Mouse (Mus musculus) 3134 (cell line): Measurements from ENCODE around the gene Ubc.
"Not testable (repeated sequence)": the region's sequence is repeated elsewhere in the genome, so short reads cannot be mapped to it uniquely, and the experiment has no call there.

ENCODE experiments used
- DNase-seq: peaks from one replicate; pipeline ENCODE4 v3.0.0-alpha.2; 2011; ENCODE audit warnings: low spot score; ENCODE audit not compliant: insufficient read length; ENCODE audit errors: extremely low read depth

The Ubc gene

DNA sequence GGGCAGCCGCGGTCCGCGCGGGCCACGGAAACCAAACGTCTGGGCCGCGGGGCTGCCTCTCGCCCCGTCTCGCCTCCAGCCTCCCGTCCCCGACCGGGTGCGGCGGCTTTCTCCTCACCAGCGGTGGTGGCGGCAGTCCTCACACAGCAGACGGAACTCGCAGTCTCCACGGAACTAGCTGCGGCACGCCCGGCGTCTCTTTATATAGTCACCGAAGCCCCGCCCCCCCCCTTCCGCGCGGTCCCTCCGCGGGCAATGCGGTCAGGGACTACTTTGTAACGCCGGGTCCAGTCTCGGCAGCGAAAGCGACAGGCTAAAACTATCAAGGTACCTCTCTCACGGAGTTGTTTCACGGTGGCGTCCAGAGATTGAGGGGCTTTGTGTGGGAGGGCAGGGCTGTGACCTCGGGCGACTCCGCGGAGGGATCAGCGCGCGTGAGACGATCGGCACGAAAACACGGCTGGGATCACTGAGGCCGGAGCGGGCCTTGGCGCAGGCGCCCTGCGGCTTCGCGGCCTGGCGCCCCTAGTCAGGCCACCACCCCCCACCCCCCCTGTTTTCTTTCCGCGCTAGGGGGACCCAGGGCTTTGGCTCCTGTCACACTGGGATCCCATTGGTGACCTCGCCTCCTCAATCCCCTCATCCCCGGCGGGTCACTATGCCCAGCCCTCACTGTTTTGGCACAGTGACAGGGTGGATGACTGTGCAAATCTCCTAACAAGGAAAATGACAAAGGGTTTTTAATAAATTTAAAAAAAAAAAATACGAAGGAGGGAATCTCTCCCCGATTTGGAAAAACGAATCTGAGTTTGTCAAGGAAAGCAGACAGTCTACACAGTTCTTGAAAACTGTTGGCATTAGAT lies at the start of gene Ubc:
Ubc (minus strand) TSS at position 624 of the 863 bp plus-strand sequence.
- peak; percentile 94 for DNase-seq

DNA sequence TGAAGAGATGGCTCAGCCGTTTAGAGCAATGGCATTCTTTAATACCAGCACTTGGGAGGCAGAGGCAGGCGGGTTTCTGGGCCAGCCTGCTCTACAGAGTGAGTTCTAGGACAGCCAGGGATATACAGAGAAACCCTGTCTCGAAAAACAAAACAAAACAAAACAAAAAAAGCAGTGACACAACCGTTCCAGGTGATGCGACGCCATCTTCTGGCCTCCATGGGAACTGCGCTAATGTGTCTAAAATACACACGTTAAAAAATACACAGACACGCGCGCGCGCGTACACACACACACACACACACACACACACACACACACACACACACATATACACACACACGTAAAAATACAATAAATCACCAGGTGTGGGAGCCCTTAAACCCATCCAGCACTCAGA lies 44.3 kb upstream of the Ubc start:
- DNase-seq: not testable (repeated sequence)

DNA sequence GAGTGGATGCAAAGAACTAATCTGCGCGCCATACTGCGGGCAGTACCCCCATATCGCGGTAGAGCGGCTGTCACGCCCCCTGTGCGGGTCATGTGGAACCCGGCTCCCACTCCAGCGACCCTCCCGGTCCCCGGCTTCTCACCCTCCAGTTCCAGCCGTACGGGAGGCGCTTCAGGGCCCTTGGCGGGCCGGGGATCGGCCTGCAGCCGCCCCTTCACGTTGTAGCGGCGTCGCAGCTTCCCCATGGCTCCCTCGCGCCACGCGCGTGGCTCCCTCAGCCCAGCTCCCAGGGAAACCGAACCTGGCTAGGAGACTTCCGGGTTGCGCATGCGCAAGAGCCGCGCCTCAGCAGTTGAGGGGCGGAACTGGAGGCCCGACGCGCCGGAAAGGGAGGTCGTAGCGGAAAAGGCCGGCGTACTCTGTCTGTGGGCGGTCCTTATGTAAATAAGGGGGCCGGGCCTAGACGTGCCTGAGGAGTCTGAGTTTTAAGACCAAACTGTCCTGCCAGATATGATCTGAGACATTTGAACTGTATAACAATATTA lies 43.9 kb upstream of the Ubc start, which contains the start of gene Dhx37:
Dhx37 (minus strand) TSS at position 329 of the 545 bp plus-strand sequence.
- DNase-seq: peak; percentile 94

DNA sequence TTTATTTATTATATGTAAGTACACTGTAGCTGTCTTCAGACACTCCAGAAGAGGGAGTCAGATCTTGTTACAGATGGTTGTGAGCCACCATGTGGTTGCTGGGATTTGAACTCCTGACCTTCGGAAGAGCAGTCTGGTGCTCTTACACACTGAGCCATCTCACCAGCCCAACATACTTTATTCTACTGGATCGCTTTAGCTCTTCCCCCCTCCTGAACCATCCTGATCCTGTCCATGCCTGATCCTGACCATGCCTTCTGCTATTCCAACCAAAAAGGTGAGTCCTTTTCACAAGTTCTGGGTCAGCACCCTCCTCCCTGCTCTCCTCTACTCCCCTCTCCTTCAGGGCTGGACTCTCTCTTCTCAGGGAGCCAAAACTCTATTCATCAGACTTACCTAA lies 42.3 kb upstream of the Ubc start:
- DNase-seq: not testable (repeated sequence)

DNA sequence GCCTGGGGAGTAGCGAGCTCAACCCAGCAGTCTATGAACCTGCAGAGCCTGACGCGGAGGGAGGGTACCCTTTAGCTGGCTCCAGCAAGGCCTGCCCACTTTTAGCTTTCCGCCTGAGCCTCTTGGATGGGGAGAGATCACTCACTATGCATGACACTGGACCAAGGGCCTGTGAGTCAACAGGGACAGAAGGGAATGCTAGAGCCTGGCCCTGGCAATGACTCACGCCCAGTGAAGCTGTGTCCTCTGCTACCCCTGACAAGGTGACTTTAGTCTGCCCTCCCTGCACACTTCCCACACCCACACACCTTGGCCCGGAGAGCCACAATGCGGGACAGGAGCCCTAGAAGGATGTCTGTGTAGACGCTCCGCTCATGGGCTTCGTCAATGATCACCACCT lies 36.3 kb upstream of the Ubc start:
- DNase-seq: peak; percentile 82

DNA sequence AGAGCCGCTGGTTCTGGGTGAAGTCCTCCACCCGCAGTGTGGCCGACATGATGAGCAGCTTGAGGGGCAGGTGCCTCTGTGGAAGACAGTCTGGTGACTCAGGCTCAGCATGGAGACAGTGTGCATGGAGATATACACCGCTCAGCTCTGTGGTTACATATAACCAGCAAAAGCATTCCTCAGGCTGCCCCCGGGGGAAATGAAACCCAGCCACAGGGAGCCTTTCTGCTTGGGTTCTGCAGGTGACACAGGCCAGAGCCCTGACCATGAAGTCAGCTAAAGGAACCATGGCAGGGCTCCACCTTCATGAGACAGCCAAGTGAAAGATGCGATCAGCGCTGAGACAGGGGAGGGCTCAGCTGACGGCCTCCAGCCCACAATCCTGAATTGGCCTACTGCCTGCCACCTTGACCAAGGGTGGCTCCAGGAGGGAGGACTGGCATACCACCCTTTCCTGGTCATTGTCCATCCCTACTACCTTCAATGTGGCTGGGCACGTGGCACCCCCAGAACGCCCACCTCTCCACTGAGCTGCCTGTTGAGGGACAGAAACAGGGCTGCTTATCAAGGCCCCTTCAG lies 35.8 kb upstream of the Ubc start:
- peak; percentile 80 for DNase-seq

DNA sequence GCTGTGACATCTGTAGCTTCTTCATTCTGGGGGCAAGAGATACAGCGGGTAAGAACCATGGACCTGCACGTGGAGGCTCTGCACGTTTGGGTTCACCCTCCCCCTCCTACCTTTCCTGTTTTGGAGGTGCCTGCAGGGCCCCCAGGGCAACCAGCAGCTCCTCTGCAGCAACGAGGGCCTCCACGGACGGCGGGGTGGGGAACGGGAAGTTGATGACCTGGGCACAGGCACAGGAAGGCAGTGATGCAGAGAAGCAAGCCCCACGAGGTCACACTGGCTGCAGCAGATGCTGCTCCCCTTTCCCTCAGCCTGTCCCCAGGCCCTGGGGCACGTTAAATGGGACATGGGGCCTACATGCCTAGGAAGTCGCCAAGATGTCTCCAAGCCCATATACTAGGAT lies 29.1 kb upstream of the Ubc start:
- DNase-seq: no peak

DNA sequence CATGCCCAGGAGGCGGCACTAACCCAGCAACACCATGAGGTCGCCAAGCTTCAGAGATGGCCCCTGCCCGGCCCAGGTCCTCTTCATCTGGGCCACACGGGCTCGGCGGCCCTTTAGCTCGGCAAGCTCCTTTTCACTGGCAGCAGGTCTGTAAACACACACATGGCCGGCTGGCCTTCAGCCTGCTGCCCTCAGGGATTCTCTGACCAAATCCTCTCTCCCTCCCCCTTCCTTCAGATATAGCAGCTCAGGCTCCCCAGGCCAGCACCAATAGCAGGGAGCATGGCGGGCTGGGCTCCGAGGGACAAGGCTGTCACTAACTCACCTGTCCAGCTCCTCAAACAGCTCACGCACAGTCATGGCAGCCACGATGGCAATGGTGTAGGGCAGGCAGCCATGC lies 28.6 kb upstream of the Ubc start:
- DNase-seq: no peak

DNA sequence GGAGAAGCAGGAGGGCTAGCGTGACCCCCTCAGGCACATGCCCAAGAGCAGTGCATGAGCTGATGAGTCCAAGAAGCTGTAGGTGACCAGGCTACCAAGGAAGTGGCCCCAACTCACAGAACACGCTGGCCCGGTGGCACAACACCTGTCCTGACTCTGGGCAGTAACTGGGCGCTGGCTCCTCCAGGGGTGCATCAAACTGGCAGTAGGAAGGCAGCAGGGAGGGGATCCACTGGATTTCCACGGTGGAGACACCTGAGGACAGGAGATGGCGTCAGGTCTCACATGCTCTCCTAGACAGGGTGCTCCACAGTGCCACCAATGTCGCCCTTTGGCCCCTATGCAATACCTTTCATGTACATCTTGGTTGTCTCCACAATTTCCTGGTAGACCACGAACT lies 26.2 kb upstream of the Ubc start:
- no peak for DNase-seq

DNA sequence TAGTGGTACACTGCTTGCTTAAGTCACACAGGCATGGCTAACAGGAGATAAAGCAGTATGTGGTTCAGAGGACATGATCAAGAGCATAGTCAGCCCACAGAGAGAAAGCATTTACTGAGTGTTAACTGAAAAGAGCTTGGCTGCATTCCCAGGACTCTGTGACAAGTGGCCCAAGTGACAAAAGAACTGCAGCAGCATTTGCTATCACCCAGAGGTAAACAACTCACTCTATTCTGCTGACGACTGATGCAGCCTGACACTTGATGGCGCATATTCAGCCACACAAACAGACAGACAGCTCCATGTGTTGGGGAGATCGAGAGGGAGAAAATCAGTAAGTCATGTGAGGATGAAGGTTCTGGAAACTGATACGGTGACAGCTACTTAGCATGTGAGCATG lies 23.8 kb upstream of the Ubc start:
- no peak for DNase-seq

DNA sequence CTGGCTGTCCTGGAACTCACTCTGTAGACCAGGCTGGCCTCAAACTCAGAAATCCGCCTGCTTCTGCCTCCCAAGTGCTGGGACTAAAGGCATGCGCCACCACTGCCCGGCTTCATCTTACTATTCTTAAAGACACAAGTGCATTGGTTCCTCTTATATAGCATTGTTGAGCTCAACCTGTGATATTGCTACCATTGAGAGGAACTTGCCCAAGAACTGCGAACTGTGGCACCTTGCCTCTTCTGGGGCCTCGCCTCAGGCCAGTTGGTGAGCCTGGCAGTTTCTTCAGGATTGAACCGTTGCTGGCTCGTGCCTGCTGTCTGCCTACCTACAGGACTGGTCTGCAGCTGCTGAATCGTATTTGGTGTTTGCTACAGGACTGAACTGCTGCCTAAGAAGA lies 22.5 kb upstream of the Ubc start:
- not testable (repeated sequence) for DNase-seq

DNA sequence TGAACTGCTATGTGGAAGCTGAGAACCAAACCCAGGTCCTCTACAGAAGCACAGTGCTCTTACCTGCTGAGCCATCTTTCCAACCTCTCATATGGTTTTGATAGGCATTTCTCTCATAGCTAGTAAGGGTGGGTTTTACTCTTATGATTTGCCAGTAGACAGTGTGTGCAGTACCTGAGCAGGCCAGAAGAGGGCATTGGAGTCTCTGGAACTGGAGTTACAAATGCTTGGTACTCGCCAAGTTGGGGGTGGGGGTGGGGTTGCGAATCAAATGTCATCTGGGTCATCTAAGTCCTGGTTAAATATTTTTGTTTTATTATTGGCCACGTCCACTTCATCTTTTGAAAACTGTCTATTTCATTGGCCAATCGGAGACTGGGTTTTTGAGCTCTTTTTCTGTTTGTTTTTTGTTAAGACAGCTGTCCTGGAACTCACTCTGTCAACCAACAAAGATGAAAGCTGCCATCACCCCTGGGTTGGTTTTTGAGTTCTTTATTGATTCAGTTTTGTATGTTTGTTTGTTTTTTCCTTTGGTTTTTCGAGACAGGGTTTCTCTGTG lies 22.0 kb upstream of the Ubc start:
- peak; percentile 50 for DNase-seq

DNA sequence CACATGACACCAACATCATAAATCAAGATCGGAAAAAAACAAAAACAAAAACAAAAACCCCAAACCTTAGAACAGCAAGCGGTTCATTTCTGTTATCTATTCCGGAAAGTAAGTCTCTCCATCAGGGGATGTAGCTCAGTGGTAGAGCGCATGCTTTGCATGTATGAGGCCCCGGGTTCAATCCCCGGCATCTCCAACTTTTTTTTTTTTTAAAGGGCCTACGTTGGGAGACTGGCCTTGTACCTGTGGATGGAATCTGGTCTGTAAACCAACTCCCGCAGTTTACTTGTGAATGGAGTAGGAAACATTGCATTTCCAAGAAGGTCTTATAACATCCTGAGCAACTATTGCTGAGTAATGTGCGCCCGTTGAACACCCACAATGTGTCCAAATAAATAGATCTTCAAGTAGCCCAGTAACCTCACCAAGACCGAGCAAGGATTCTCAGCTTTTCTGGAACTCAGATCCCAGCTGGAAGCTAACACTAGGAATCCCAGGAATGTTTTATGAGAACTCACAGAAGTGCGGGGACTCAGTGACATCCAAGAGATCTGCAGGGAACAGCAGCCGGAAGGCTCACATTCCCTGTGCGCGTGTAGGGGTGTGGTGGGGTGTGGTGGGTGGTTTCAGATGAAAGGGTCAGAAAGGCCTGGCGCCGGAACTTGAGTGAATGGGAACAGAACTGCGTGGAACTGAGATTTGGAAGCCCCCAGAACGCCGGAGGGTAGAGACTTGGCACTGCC lies 19.5 kb upstream of the Ubc start:
- peak; percentile 55 for DNase-seq

DNA sequence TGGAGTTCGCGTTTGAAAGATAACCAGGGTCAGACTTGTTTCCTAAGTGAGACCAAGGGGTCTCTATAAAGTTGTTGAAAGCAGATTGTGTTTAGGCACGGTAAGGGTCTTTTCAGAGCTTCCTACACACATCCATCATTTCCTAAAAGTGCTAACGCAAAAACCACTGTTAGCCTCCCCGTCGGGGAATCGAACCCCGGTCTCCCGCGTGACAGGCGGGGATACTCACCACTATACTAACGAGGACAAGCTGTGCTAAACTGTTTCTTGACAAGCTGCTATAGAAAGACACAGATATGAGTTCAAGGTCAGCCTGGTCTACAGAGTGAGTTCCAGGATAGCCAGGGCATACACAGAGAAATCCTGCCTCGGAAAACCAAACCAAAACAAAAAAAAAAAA lies 18.8 kb upstream of the Ubc start:
- DNase-seq: peak; percentile 86

DNA sequence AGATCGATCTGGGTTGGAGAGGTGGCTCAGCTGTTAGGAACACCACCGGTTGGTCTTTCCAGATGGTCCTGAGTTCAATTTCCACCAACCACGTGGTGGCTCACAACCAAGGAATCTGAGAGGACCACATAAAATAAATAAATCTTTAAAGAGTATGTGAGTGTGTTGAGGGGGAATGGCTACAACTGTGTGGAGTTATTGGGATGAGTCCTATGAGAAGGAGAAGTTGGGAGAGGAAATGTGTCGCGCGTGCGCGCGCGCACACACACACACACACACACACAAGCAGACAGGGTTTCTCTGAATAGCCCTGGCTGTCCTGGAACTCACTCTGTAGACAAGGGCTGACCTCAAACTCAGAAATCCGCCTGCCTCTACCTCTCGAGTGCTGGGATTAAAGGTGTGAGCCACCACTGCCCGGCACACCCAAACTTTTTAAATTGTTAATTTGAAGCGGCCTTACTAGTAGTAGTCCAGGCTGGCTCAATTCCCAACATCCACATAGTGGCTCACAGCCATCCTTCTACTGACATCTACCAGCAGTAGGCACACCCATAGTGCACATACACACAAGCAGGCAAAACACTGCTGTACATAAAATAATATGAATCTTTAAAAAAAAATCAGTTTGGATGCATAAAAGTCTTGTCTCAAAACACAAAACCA lies 18.0 kb upstream of the Ubc start:
- no peak for DNase-seq

DNA sequence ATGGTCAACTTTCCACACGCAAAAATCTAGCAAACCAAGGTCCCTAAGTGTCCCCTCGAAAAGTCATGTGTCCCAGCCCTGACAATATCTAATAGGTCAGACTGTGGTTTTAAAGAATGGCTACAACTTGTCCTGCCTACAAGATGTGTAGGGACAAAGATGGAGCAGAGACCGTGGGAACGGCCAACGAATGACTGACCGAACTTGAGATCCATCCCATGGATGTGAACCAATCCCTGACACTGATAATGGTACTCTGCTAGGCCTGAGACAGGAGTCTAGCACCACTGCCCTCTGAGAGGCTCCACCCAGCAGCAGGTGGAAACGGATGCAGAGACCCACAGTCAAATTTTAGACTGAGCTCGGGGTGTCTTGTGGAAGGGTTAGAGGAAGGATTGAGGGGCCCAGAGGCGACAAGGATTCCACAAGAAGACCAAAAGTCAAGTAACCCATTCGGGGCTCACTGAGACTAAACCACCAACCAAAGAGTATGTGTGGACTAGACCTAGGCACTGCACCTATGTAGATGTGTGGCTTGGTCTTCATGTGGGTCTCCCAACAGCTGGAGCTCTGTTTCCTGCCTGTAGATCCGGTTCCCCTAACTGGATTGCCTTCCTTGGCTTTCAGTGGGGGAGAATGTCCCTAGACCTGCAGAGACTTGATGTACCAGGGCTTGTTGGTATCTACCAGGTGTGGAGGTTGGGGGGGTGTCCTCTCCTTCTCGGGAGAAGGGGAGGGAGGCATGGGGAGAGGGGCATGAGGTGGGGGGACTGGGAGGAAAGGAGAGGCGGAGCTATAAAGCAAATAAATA lies 17.2 kb upstream of the Ubc start:
- no peak for DNase-seq

DNA sequence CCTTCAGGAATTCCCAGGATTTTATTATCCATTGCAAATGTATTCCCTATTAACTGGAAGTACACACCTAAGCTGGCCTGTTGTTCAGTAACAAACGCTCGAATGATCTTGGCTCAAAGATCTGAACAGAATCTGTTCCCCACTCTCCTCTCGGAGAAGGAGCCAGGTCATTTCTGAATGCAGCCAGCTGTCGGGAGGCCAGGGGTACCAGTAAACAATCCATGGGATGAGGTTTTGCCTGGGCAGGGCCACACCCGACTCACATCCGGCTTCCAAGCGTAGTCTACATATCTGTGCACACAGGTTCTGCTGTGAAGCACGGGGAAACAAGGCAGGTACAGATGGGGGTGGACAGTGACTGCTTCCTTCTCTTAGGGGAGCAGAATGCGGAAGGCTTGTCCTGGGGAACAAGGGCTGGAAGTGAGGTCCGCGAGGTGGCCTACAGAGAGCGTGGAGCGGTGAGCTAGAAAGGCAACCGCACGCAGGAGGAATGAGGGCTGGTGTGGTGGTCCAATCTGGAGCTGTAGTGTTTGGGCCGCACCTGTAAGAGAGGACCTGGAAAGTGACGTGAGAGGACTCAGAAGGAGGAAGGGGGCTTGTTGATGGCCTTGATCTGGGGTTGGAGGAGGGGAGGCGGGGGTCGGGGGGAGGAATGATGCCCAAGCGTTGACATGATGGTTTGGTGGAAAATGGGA lies 16.5 kb upstream of the Ubc start:
- peak; percentile 69 for DNase-seq

DNA sequence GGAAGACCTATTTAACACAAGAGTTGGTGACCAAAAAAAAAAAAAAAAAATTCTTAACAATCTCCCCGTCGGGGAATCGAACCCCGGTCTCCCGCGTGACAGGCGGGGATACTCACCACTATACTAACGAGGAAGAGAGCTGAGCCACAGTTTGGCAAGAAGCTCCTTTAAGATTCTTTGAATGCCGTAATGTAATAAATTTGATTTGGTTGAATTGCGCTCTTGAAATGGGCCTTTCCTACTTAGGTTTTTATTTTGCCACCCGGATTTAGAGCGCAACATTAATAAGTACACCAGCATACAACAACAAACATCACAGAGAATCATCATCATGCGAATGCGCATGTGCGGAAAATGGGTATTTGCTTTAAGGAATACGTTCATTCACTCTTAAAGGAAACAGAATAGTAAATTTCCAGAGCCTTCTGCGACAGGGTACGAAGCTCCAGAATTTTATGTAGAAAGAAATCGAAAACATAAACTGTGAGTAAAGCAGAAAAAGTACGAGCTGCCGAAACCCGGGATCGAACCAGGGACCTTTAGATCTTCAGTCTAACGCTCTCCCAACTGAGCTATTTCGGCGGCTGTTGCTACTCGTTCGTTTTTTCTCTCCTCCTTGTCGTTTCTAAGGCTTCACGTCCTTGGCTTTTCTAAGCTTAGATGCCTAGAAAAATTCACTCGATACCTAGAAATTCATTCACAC lies 15.7 kb upstream of the Ubc start:
- DNase-seq: peak; percentile 75
